Mouse (Mus musculus) liver, embryonic 14.5 days (tissue): ENCODE results near the gene Mest. TPM values are rescaled to one million over a fixed set of nuclear protein-coding genes. Genes with fewer than 3 reads are reported as not detected.

ENCODE experiments used
- ATAC-seq: fragments of 200-750 bp; cut with Nextera tagmentation; 2 replicates; pipeline ENCODE4 v1.8.0; 2017; ENCODE audit warnings: moderate number of reproducible peaks, mild to moderate bottlenecking, moderate library complexity; ENCODE audit not compliant: insufficient read depth
- DNase-seq, 3 experiments: peaks; one replicate each; pipeline ENCODE4 v3.0.0-alpha.2; 2012 to 2013; ENCODE audit warnings: low read depth in 3 of 3, low spot score in 3 of 3
- H3K27ac ChIP-seq: fragments of 300-500 bp; sonication (generic); 2 replicates; pipeline ENCODE4 v1.5.1; 2014; ENCODE audit warnings: moderate library complexity, mild to moderate bottlenecking, control low read depth, inconsistent platforms
- H3K27me3 ChIP-seq: fragments of 300-500 bp; sonication (generic); 2 replicates; pipeline ENCODE4 v1.6.1; 2014; ENCODE audit warnings: mild to moderate bottlenecking, low read length, moderate library complexity; ENCODE audit not compliant: control insufficient read depth, insufficient read depth
- H3K36me3 ChIP-seq: fragments of 300-500 bp; sonication (generic); replicated peaks from 2 replicates; pipeline ENCODE4 v1.6.1; 2014; ENCODE audit warnings: low read depth; ENCODE audit not compliant: control insufficient read depth, insufficient read depth
- H3K4me1 ChIP-seq, 2 experiments: fragments of 200-500 bp in 1 of 2; fragments of 300-500 bp in 1 of 2; sonication (generic) in 1 of 2; replicated peaks; 2 replicates each; pipeline ENCODE4 v1.6.1; 2012 to 2014; ENCODE audit warnings: antibody characterized with exemption in 1 of 2, inconsistent platforms in 1 of 2, low read length in 1 of 2; ENCODE audit not compliant: control insufficient read depth in 2 of 2, insufficient read depth in 2 of 2
- H3K4me2 ChIP-seq: fragments of 300-500 bp; sonication (generic); 2 replicates; pipeline ENCODE4 v1.6.1; 2014; ENCODE audit warnings: low read depth, mild to moderate bottlenecking, control low read depth, moderate library complexity
- H3K4me3 ChIP-seq, 2 experiments: fragments of 200-500 bp in 1 of 2; fragments of 300-500 bp in 1 of 2; sonication (generic) in 1 of 2; 2 replicates each; pipeline ENCODE4 v1.5.1; 2012 to 2014; ENCODE audit warnings: low read depth in 2 of 2, low read length in 2 of 2, mild to moderate bottlenecking in 2 of 2, control low read depth in 1 of 2, inconsistent platforms in 1 of 2, moderate library complexity in 1 of 2; ENCODE audit not compliant: insufficient read depth in 1 of 2
- H3K9ac ChIP-seq: fragments of 300-500 bp; sonication (generic); replicated peaks from 2 replicates; pipeline ENCODE4 v1.6.1; 2014; ENCODE audit warnings: mild to moderate bottlenecking, control low read depth, moderate library complexity
- H3K9me3 ChIP-seq: fragments of 300-500 bp; sonication (generic); 2 replicates; pipeline ENCODE4 v1.6.1; 2016; ENCODE audit warnings: low read length, mixed read lengths; ENCODE audit not compliant: control insufficient read depth
- CTCF ChIP-seq: IDR thresholded peaks from 2 replicates; pipeline ENCODE4 v1.5.1; 2016; ENCODE audit warnings: antibody characterized with exemption, low read depth, control low read depth
- EP300 ChIP-seq: IDR thresholded peaks from 2 replicates; pipeline ENCODE4 v1.6.1; 2016; ENCODE audit warnings: antibody characterized with exemption, low read depth
- WGBS: fragments of 180-500 bp; shearing (Covaris S2); extraction: QIAGEN DNeasy Blood & Tissue Kit; methylation state at CpG from one replicate; pipeline ENCODE4 v1.1.7; 2014; ENCODE audit not compliant: insufficient replicate concordance; 5-methylcytosine and 5-hydroxymethylcytosine counted together
- polyA plus RNA-seq, 2 experiments: library from polyadenylated mRNA; depleted of rRNA in 1 of 2; stranded (reverse) in 1 of 2; unstranded in 1 of 2; fragments of >200 nt; fragmentation: Nextera tagmentation in 1 of 2; extraction: Ambion mirVana in 1 of 2; gene quantifications; 2 replicates each; pipeline versions ENCODE4 v1.2.1 to v1.2.3; 2012 to 2014

Mest gene
- polyA plus RNA-seq, 2 experiments, result 116 to 169 TPM

- ATAC-seq (no peak), DNase-seq (no peak)
- H3K27me3 ChIP-seq, result no peaks in the 10 kb centered on the region
- H3K4me3 ChIP-seq, result no peak overlapping the region
- no peak overlapping the region for H3K4me2 ChIP-seq
- no peaks in the 10 kb centered on the region for H3K9me3 ChIP-seq
- 51% methylated on average over 4 of the region's 4 CpGs for WGBS
- H3K36me3 ChIP-seq, result no peaks in the 10 kb centered on the region
- no peak overlapping the region for H3K9ac ChIP-seq
- TF ChIP-seq CTCF (no peak), EP300 (no peak)
- no peak overlapping the region for H3K27ac ChIP-seq
- no peaks in the 10 kb centered on the region; a peak in 1 of 4 replicates for H3K4me1 ChIP-seq
Measured at GRCm38 (mm10) chr6:30722385-30723164, 772 bp upstream of the Mest start.

GRCm38 (mm10) chr6:30730301-30730971 lies 7.1 kb downstream of the Mest start:
- TF ChIP-seq CTCF (no peak), EP300 (no peak)
- no peak overlapping the region for H3K9ac ChIP-seq
- no peak for DNase-seq
- H3K36me3 ChIP-seq, result no peaks in the 10 kb centered on the region
- 47% methylated on average over 12 of the region's 12 CpGs for WGBS
- ATAC-seq, result no peak
- H3K9me3 ChIP-seq, result no peaks in the 10 kb centered on the region
- no peaks in the 10 kb centered on the region for H3K4me1 ChIP-seq
- H3K4me3 ChIP-seq, result no peak overlapping the region
- no peak overlapping the region for H3K27ac ChIP-seq
- H3K4me2 ChIP-seq, result no peak overlapping the region
- peaks cover 12% of the 10 kb centered on the region for H3K27me3 ChIP-seq

- WGBS, result 48% methylated on average over 18 of the region's 18 CpGs
- TF ChIP-seq CTCF (no peak), EP300 (no peak)
- no peak for DNase-seq
Measured at GRCm38 (mm10) chr6:30732571-30733130, 9.3 kb downstream of the Mest start.

GRCm38 (mm10) chr6:30734465-30734864 lies 11.1 kb downstream of the Mest start:
- Histone ChIP-seq H3K9me3 (peaks cover 14% of the 10 kb centered on the region), H3K27ac (no peak overlapping the region), H3K4me3 (no peak overlapping the region), H3K9ac (no peak overlapping the region), H3K36me3 (no peaks in the 10 kb centered on the region), H3K27me3 (peaks cover 49% of the 10 kb centered on the region), H3K4me2 (no peak overlapping the region), H3K4me1 (no peaks in the 10 kb centered on the region)
- DNase-seq (no peak), ATAC-seq (no peak)
- WGBS, result 56% methylated on average over 6 of the region's 6 CpGs
- no peak for TF ChIP-seq CTCF
- no peak for TF ChIP-seq EP300

More at GRCm38 (mm10) chr6:30732571-30733130, 9.3 kb downstream of the Mest start:
- H3K9ac ChIP-seq, result no peak overlapping the region
- H3K36me3 ChIP-seq, result no peaks in the 10 kb centered on the region
- H3K9me3 ChIP-seq, result peaks cover 8% of the 10 kb centered on the region
- H3K4me1 ChIP-seq, result no peaks in the 10 kb centered on the region
- H3K27me3 ChIP-seq, result peaks cover 33% of the 10 kb centered on the region
- no peak overlapping the region for H3K4me3 ChIP-seq
- no peak overlapping the region for H3K4me2 ChIP-seq
- ATAC-seq, result no peak
- H3K27ac ChIP-seq, result no peak overlapping the region

GRCm38 (mm10) chr6:30734988-30735727 lies 11.8 kb downstream of the Mest start:
- no peak overlapping the region for H3K4me2 ChIP-seq
- ATAC-seq (no peak), DNase-seq (no peak)
- no peak overlapping the region for H3K4me3 ChIP-seq
- WGBS, result 46% methylated on average over 22 of the region's 22 CpGs
- no peak overlapping the region for H3K9ac ChIP-seq
- TF ChIP-seq CTCF (no peak), EP300 (no peak)
- no peaks in the 10 kb centered on the region for H3K4me1 ChIP-seq
- H3K36me3 ChIP-seq, result no peaks in the 10 kb centered on the region
- peaks cover 14% of the 10 kb centered on the region for H3K9me3 ChIP-seq
- H3K27me3 ChIP-seq, result peaks cover 49% of the 10 kb centered on the region
- no peak overlapping the region for H3K27ac ChIP-seq
